Mouse (Mus musculus) ES-E14 (cell line): ENCODE results near the gene Mars2. TPM values are rescaled to one million over a fixed set of nuclear protein-coding genes. Genes with fewer than 3 reads are reported as not detected.

Source experiments
- DNase-seq: peaks from one replicate; pipeline ENCODE4 v3.0.0-alpha.2; 2013; ENCODE audit warnings: low read depth, low spot score
- H3K27ac ChIP-seq: 2 replicates; pipeline ENCODE4 v1.5.1; 2012; ENCODE audit warnings: low read depth, mild to moderate bottlenecking, low read length, moderate library complexity, mixed read lengths; ENCODE audit not compliant: poor library complexity, insufficient read depth, severe bottlenecking
- H3K36me3 ChIP-seq: 2 replicates; pipeline ENCODE4 v1.6.1; 2012; ENCODE audit warnings: mild to moderate bottlenecking, low read length, moderate library complexity, mixed read lengths; ENCODE audit not compliant: control insufficient read depth, poor library complexity, insufficient read depth, severe bottlenecking
- H3K4me1 ChIP-seq, 2 experiments: fragments of 150-350 bp in 1 of 2; sonication (generic) in 1 of 2; 2 replicates each; pipeline ENCODE4 v1.6.1; 2012; ENCODE audit warnings: low read length in 2 of 2, mild to moderate bottlenecking in 1 of 2, mixed read lengths in 1 of 2; ENCODE audit not compliant: control insufficient read depth in 2 of 2, insufficient read depth in 2 of 2, poor library complexity in 1 of 2
- H3K4me3 ChIP-seq, 2 experiments: fragments of 150-350 bp in 1 of 2; sonication (generic) in 1 of 2; 2 replicates each; pipeline ENCODE4 v1.5.1; 2012; ENCODE audit warnings: low read length in 2 of 2, low read depth in 1 of 2, mild to moderate bottlenecking in 1 of 2, mixed read lengths in 1 of 2; ENCODE audit not compliant: insufficient read depth in 1 of 2, poor library complexity in 1 of 2, severe bottlenecking in 1 of 2
- H3K9ac ChIP-seq: 2 replicates; pipeline ENCODE4 v1.6.1; 2012; ENCODE audit warnings: low read depth, mild to moderate bottlenecking, low read length, mixed read lengths; ENCODE audit not compliant: poor library complexity, insufficient read depth, severe bottlenecking
- H3K9me3 ChIP-seq: fragments of 150-350 bp; sonication (generic); 2 replicates; pipeline ENCODE4 v1.6.1; 2012; ENCODE audit warnings: low read depth, mild to moderate bottlenecking, low read length; ENCODE audit not compliant: control insufficient read depth, insufficient read depth
- CHD2 ChIP-seq: IDR thresholded peaks from 2 replicates; pipeline ENCODE4 v1.6.1; 2014; ENCODE audit warnings: mild to moderate bottlenecking, low read depth, low read length, inconsistent platforms
- HCFC1 ChIP-seq: IDR thresholded peaks from 2 replicates; pipeline ENCODE4 v1.6.1; 2012; ENCODE audit warnings: low read length, inconsistent platforms, borderline replicate concordance; ENCODE audit not compliant: insufficient read depth
- MAFK ChIP-seq: IDR thresholded peaks from 2 replicates; pipeline ENCODE4 v1.6.1; 2014; ENCODE audit warnings: mild to moderate bottlenecking, low read depth, low read length, inconsistent platforms; ENCODE audit not compliant: insufficient read depth
- ZC3H11A ChIP-seq: IDR thresholded peaks from 2 replicates; pipeline ENCODE4 v1.6.1; 2012; ENCODE audit warnings: low read depth, mild to moderate bottlenecking, inconsistent platforms, low read length, borderline replicate concordance
- ZNF384 ChIP-seq: IDR thresholded peaks from 2 replicates; pipeline ENCODE4 v1.6.1; 2012; ENCODE audit warnings: low read depth, low read length, inconsistent platforms
- in situ Hi-C, 2 experiments: fragments of 600-800 bp; cut with MboI; formaldehyde crosslinking; loops; one replicate each; pipeline ENCODE4 v1.15.1; 2025; ENCODE audit warnings: low sequenced_read_pairs in 2 of 2, inconsistent platforms in 1 of 2; ENCODE audit not compliant: unreplicated experiment in 2 of 2
- total RNA-seq: library from RNA; depleted of rRNA; stranded (reverse); fragments of 300-350 nt; gene quantifications from 2 replicates; pipeline ENCODE4 v1.2.3, GENCODE M21; 2012

The Mars2 gene
- total RNA-seq, 1 experiment: 9.9 TPM

DNA sequence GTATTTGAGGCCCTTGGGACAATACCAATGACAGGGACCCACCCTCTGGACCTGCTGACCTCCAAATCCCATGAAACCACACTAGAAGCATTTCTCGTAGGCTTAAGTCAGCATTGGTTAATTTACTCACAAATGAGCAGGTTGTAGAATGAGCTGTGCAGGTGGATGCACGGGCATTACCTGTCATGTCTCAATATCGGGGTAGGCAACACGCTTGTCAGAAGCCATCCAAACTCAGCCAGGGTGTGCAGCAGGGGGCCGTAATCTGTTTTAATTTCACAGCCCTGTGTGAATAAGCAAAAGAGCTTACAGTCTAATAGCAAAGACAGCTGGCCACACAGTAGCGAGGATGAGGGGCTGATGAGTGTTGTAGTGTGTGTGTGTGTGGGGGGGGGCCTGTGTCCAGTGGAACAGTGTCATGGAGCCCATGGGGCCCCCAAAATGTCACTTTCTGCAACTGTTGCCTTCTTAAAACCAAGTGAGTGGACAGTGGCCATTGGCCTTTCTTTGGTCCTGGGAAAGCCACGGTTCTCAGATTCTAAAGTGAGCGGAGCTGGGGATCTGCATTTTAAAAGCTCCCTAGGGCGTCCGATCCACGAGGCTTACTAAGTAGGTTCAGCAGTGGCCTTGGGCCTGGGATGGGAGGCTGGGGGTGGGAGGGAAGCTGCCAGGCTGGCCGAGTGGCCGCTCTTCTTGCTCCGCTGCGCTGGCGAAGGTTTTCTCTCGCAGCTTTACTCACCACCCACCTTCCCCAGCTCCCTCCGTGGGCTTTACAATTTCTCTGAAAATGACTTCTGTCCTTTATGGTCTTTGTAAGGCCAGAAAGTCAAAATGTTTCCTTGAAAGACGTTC, 42.7 kb upstream of the Mars2 start:
- Histone ChIP-seq H3K36me3 (no peaks in the 10 kb centered on the region), H3K27ac (no peak overlapping the region), H3K9ac (no peak overlapping the region), H3K4me1 (peaks cover 4 to 18% of the 10 kb centered on the region in 2 experiments; a peak in 3 of 4 replicates), H3K9me3 (no peaks in the 10 kb centered on the region), H3K4me3 (no peak overlapping the region)
- no peak for TF ChIP-seq CHD2
- TF ChIP-seq ZC3H11A: no peak
- TF ChIP-seq ZNF384: no peak
- no peak for TF ChIP-seq MAFK
- no peak for TF ChIP-seq HCFC1
- no peak for DNase-seq
- in situ Hi-C loops: no loop called here

DNA sequence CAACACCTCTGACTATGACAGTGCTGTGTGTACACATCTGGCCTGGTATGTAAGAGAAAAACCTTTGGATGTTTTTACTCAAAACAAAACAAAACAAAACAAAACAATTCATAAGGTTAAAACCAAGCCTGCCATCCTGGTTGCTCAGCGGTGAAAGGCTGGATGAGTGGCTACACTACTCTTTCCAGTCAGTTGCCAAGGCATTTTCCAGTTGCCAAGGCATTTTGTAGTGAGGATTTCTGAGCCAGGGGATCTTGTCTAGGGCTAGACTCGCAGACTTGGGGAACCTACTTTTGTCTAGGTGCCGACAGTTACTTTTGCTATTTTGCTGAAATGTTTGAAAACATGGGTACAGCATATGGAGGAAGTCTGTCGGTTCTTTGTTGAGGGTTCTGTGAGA, 42.0 kb upstream of the Mars2 start:
- H3K4me1 ChIP-seq: peaks cover 4 to 18% of the 10 kb centered on the region in 2 experiments; a peak in 3 of 4 replicates
- H3K9me3 ChIP-seq: no peaks in the 10 kb centered on the region
- in situ Hi-C loops: no loop called here
- TF ChIP-seq HCFC1 (no peak), ZNF384 (no peak), ZC3H11A (no peak), MAFK (no peak), CHD2 (no peak)
- DNase-seq: no peak
- no peak overlapping the region for H3K9ac ChIP-seq
- H3K36me3 ChIP-seq: no peaks in the 10 kb centered on the region
- H3K27ac ChIP-seq: no peak overlapping the region
- H3K4me3 ChIP-seq: no peak overlapping the region

DNA sequence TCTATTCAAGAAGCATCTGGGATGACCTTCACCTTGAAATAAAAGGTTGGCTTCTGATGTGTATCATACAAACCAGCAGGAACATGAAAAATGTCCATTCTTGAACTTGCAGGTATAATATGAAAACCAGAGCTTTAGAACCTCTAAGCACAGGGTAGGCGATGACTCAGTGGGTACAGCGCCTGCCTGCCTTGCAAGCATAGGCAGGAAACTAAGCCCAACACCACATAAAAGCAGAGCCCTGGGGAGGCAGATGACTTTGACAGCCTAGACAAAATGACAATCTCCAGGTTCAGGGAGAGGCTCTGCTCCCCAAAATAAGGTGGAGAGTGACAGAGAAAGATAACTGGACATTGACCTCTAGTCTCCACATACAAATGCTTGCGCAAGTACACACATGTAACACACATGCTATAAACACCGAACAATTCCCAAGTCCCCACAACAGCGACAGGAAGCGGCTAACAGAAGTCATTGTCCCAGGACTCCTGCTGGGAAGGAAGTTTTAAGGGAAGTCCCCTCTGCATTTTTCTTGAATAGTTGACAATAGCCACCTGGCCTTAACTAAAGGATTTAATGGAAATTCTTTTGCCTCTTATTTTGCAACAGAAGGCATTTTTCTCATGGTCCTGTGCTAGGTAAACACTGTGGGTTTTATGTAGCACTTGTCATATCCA, 40.5 kb upstream of the Mars2 start:
- Histone ChIP-seq H3K9me3 (no peaks in the 10 kb centered on the region), H3K27ac (no peak overlapping the region), H3K9ac (no peak overlapping the region), H3K4me1 (peaks cover 4 to 18% of the 10 kb centered on the region in 2 experiments; a peak in 3 of 4 replicates), H3K36me3 (no peaks in the 10 kb centered on the region), H3K4me3 (no peak overlapping the region)
- in situ Hi-C loops: no loop called here
- no peak for DNase-seq
- no peak for TF ChIP-seq HCFC1

DNA sequence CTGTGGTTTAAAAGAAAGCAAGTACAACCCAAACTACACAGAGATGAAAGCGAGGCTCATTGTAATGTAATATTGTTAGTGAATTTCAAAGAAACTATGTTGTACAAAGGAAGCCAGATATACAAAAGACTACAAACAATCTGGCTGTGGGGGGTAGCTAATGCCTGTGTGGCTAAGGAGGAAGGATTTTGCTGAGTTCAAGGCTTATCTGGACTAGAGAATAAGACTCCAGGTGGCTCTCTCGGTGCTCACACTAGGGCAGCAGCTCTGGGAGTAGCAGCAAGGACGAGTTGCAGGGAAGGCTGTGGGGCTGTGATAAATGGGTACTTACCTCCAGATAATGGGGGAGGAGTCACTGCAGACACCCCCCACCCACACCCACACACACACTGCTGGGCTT, 38.3 kb upstream of the Mars2 start:
- in situ Hi-C loops: no loop called here

More for the DNA sequence above, 38.3 kb upstream of the Mars2 start:
- no peak overlapping the region for H3K9ac ChIP-seq
- H3K36me3 ChIP-seq: no peaks in the 10 kb centered on the region
- peak overlapping the region; percentile 82; the same call in 1 of the 2 replicates for H3K27ac ChIP-seq
- H3K9me3 ChIP-seq: no peaks in the 10 kb centered on the region
- H3K4me1 ChIP-seq: peaks cover 4 to 27% of the 10 kb centered on the region in 2 experiments; a peak in 3 of 4 replicates
- TF ChIP-seq ZNF384: no peak
- 0 out of 2 replicates have a peak, but pooled peaks have one; percentile 31 for TF ChIP-seq MAFK
- TF ChIP-seq ZC3H11A: no peak
- no peak for TF ChIP-seq CHD2
- DNase-seq: peak; percentile 79
- H3K4me3 ChIP-seq: no peak overlapping the region
